Mouse (Mus musculus) myocyte (in vitro differentiated cells): ENCODE measurements around the gene Vinac1.

Source experiments
- CEBPB ChIP-seq: IDR thresholded peaks from 2 replicates; pipeline ENCODE4 v1.6.1; 2011; ENCODE audit warnings: mild to moderate bottlenecking, moderate library complexity; ENCODE audit not compliant: poor library complexity, insufficient read depth, severe bottlenecking
- MYOD1 ChIP-seq, 3 experiments: IDR thresholded peaks; one replicate each; pipeline ENCODE4 v1.6.1; 2011; ENCODE audit warnings: control low read depth in 2 of 3, low read depth in 2 of 3, mild to moderate bottlenecking in 2 of 3, moderate library complexity in 1 of 3; ENCODE audit not compliant: insufficient read length in 2 of 3, control insufficient read depth in 1 of 3
- POLR2A ChIP-seq: IDR thresholded peaks from one replicate; pipeline ENCODE4 v1.6.1; 2011; ENCODE audit warnings: low read depth, mild to moderate bottlenecking, control low read depth, moderate library complexity; ENCODE audit not compliant: insufficient read length
- REST ChIP-seq: IDR thresholded peaks from one replicate; pipeline ENCODE4 v1.6.1; 2011; ENCODE audit warnings: mild to moderate bottlenecking, control low read depth, moderate library complexity; ENCODE audit not compliant: insufficient read depth, insufficient read length
- TCF3 ChIP-seq: IDR thresholded peaks from one replicate; pipeline ENCODE4 v1.6.1; 2011; ENCODE audit warnings: low read depth, control low read depth; ENCODE audit not compliant: insufficient read length
- USF1 ChIP-seq: IDR thresholded peaks from one replicate; pipeline ENCODE4 v1.6.1; 2011; ENCODE audit warnings: low read depth, mild to moderate bottlenecking, control low read depth, moderate library complexity

DNA sequence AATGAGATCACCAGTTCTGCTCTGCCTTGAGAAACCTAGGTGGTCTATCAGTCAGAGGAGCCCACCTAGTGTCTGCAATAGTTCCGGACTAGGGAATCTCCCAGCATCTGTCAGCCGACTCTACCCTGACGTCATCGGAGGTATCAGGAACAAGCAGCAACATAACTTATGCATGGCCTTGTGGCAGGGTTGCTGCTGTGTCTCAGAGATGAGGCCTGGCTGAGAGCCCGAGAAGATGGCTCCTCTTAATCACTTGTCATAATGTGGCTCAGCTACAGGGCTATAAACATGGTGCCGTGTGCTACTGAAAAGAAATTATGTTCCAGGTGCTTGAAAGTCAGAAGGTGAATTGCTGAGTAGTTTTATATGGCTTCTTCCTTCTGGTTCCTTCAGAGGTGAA, 7.8 kb upstream of the Vinac1 start:
- no peak for TF ChIP-seq USF1
- TF ChIP-seq CEBPB, result no peak
- no peak for TF ChIP-seq POLR2A
- TF ChIP-seq MYOD1 (IDR thresholded peaks at IDR 0.05; ENCODE audit: control insufficient read depth in 1 of 3, insufficient read length in 2 of 3, low read depth in 2 of 3), result no peak
- no peak for TF ChIP-seq REST
- TF ChIP-seq TCF3, result no peak
